Mouse (Mus musculus): ENCODE measurements around the gene Parp11. TPM values are rescaled to one million over a fixed set of nuclear protein-coding genes. Genes with fewer than 3 reads are reported as not detected.

Gene Parp11
- 35.3 and 38.8 TPM in 2 replicates for polyA plus RNA-seq (2016; fragmentation: Nextera tagmentation; extraction: Ambion mirVana)

DNA sequence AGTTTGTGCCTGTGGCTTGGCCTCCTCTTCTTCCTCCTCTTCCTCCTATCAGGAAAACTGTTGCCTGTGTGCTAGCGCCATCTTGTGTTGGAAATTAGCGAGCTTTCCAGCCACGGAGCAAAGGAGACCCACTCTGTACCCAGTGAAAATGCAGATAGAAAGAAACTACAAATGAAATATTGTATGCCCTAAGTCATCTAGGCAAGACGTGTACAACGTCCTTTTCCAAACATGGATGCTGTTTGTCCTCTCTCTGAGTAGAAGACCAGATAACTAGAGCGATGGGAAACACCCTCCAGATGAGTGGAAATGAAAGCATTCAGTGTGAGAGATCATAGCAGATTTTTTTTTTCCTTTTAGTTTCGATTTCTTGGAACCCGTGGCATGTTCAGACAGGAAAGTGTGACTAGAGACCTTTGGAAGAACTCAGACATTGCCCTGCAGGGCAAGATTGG, at the start of gene Parp11:
TSS of gene Parp11 (plus strand) at position 405 of the 455 bp plus-strand sequence.
- Histone ChIP-seq H3K36me3 (replicated peaks) (no peaks in the 10 kb centered on the region), H3K4me1 (peaks cover 66% of the 10 kb centered on the region), H3K4me3 (no peak within 1 kb of the TSS), H3K9me3 (no peaks in the 10 kb centered on the region), H3K27me3 (ENCODE audit: poor library complexity, severe bottlenecking) (peaks cover 18% of the 10 kb centered on the region), H3K27ac (peak within 1 kb of the TSS; percentile 53; the same call in 1 of the 2 replicates)
- 22% methylated on average over 8 of the region's 8 CpGs for WGBS
- DNase-seq (ENCODE audit: extremely low spot score, low spot score) = peak; percentile 67

DNA sequence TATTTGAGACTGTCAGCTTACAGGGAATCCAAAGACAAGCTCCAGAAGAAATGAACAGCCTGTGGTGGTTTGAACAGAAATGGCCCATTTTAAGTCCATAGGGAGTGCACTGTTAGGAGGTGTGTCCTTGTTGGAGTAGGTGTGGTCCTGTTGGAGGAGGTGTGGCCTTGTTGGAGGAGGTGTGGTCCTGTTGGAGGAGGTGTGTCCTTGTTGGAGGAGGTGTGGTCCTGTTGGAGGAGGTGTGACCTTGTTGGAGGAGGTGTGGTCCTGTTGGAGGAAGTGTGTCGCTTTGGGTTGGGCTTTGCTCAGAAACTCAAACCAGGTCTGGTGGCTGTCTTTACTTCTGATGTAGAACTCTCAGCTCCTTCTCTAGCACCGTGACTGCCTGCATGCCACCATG, 48.6 kb upstream of the Parp11 start:
- Histone ChIP-seq H3K27ac (no peak overlapping the region), H3K4me3 (no peak overlapping the region), H3K36me3 (replicated peaks) (no peaks in the 10 kb centered on the region), H3K9me3 (no peaks in the 10 kb centered on the region), H3K4me1 (peaks cover 26% of the 10 kb centered on the region), H3K27me3 (ENCODE audit: poor library complexity, severe bottlenecking) (no peaks in the 10 kb centered on the region)
- WGBS = 36% methylated on average over 2 of the region's 2 CpGs
- DNase-seq (ENCODE audit: extremely low spot score, low spot score) = no peak

DNA sequence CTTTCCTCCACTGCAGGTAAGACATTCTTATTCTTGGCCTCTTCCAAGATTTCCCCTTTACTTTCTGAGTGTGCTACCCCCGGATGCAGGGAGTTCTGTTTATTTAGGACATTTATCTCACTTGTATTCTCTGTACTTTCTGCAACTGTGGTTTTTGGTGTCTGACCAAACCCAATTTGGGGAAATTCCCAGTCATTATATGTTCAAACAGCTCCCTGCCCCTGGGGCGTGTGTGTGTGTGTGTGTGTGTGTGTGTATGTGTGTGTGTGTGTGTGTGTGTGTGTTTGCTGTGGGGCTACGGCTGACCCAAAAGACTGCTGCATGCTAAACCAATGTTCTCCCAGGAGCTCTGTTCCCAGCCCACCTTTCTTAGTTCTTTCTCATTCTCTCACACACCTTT, 45.2 kb upstream of the Parp11 start:
- no peak for DNase-seq (ENCODE audit: extremely low spot score, low spot score)
- Histone ChIP-seq H3K27me3 (ENCODE audit: poor library complexity, severe bottlenecking) (no peaks in the 10 kb centered on the region), H3K4me3 (no peak overlapping the region), H3K4me1 (peaks cover 39% of the 10 kb centered on the region), H3K27ac (no peak overlapping the region), H3K36me3 (replicated peaks) (no peaks in the 10 kb centered on the region), H3K9me3 (no peaks in the 10 kb centered on the region)
- WGBS = 72% methylated on average over 3 of the region's 3 CpGs

DNA sequence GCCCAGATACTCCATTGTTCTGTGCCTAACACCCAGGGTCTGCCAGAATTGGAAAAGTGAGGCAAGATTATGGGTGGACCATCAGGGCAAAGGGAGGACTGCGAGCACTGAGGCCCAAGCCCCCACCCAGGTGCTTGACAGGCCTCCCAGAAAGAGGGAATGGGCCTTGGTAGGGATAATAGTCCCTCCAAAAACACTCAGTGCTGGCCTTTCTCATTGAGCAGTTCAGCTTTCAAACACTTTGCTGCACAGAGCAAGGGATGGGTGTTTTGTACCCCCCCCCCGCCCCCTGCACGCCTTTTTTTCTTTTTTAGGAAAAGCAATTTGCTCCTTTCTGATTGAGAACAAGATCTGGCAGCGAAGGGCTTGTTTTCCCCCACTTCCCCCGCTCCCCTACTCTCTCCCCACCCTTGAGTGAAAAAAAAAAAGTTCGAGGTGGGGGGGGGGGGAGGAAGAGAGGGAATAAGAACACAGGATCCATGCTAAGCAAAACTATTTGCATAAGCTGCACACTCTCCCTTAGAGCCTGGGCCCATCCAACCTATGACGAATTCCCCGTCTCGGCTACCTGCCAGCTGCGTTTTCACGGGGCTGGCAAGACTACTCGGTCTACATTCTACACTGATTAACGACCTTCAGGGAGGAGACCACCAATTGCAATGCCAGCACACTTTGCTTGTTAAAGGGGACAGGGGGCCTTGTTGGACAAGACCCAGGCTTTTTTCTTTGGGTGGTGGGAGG, 42.4 kb upstream of the Parp11 start:
- 67% methylated on average over 13 of the region's 13 CpGs for WGBS
- Histone ChIP-seq H3K4me3 (no peak overlapping the region), H3K4me1 (peaks cover 47% of the 10 kb centered on the region), H3K36me3 (replicated peaks) (no peaks in the 10 kb centered on the region), H3K9me3 (no peaks in the 10 kb centered on the region), H3K27me3 (ENCODE audit: poor library complexity, severe bottlenecking) (no peaks in the 10 kb centered on the region), H3K27ac (peak overlapping the region; percentile 70)
- DNase-seq (ENCODE audit: extremely low spot score, low spot score) = no peak

GRCm38 (mm10) chr6:127405682-127406081, 41.0 kb upstream of the Parp11 start:
- H3K27ac ChIP-seq = peak overlapping the region; percentile 70
- peak; percentile 25 for DNase-seq (ENCODE audit: extremely low spot score, low spot score)
- no peak overlapping the region for H3K4me3 ChIP-seq

GRCm38 (mm10) chr6:127407742-127408141, 38.9 kb upstream of the Parp11 start:
- no peaks in the 10 kb centered on the region for H3K36me3 ChIP-seq (replicated peaks)
- no peaks in the 10 kb centered on the region for H3K9me3 ChIP-seq
- WGBS = 67% methylated on average over 4 of the region's 4 CpGs
- DNase-seq (ENCODE audit: extremely low spot score, low spot score) = no peak
- peaks cover 38% of the 10 kb centered on the region for H3K4me1 ChIP-seq
- 0 out of 2 replicates have a peak overlapping the region, but pooled peaks have one; percentile 44 for H3K27ac ChIP-seq
- H3K4me3 ChIP-seq = no peak overlapping the region
- H3K27me3 ChIP-seq (ENCODE audit: poor library complexity, severe bottlenecking) = no peaks in the 10 kb centered on the region

More at GRCm38 (mm10) chr6:127405682-127406081, 41.0 kb upstream of the Parp11 start:
- H3K4me1 ChIP-seq = peaks cover 46% of the 10 kb centered on the region
- no peaks in the 10 kb centered on the region for H3K36me3 ChIP-seq (replicated peaks)
- WGBS = 22% methylated on average over 7 of the region's 7 CpGs
- no peaks in the 10 kb centered on the region for H3K27me3 ChIP-seq (ENCODE audit: poor library complexity, severe bottlenecking)
- no peaks in the 10 kb centered on the region for H3K9me3 ChIP-seq

- Histone ChIP-seq H3K36me3 (replicated peaks) (no peaks in the 10 kb centered on the region), H3K4me1 (peaks cover 20% of the 10 kb centered on the region), H3K27me3 (ENCODE audit: poor library complexity, severe bottlenecking) (0 out of 2 replicates have a peak, but pooled peaks cover 4% of the 10 kb centered on the region), H3K9me3 (no peaks in the 10 kb centered on the region), H3K27ac (peak overlapping the region; percentile 72), H3K4me3 (no peak overlapping the region)
- WGBS = 56% methylated on average over 12 of the region's 12 CpGs
- DNase-seq (ENCODE audit: extremely low spot score, low spot score) = no peak
Measured at GRCm38 (mm10) chr6:127417525-127418184, 29.0 kb upstream of the Parp11 start.

- Histone ChIP-seq H3K4me3 (no peak overlapping the region), H3K9me3 (no peaks in the 10 kb centered on the region), H3K27ac (peak overlapping the region; percentile 72), H3K36me3 (replicated peaks) (no peaks in the 10 kb centered on the region), H3K4me1 (peaks cover 20% of the 10 kb centered on the region), H3K27me3 (ENCODE audit: poor library complexity, severe bottlenecking) (0 out of 2 replicates have a peak, but pooled peaks cover 4% of the 10 kb centered on the region)
- WGBS = 87% methylated on average over 2 of the region's 2 CpGs
- DNase-seq (ENCODE audit: extremely low spot score, low spot score) = no peak
Measured at GRCm38 (mm10) chr6:127418322-127418721, 28.3 kb upstream of the Parp11 start.

GRCm38 (mm10) chr6:127420115-127420514, 26.5 kb upstream of the Parp11 start:
- no peak overlapping the region for H3K27ac ChIP-seq
- peaks cover 20% of the 10 kb centered on the region for H3K4me1 ChIP-seq
- WGBS = 77% methylated on average over 2 of the region's 2 CpGs
- H3K9me3 ChIP-seq = no peaks in the 10 kb centered on the region
- DNase-seq (ENCODE audit: extremely low spot score, low spot score) = no peak
- no peak overlapping the region for H3K4me3 ChIP-seq
- H3K27me3 ChIP-seq (ENCODE audit: poor library complexity, severe bottlenecking) = 0 out of 2 replicates have a peak, but pooled peaks cover 4% of the 10 kb centered on the region
- H3K36me3 ChIP-seq (replicated peaks) = no peaks in the 10 kb centered on the region

DNA sequence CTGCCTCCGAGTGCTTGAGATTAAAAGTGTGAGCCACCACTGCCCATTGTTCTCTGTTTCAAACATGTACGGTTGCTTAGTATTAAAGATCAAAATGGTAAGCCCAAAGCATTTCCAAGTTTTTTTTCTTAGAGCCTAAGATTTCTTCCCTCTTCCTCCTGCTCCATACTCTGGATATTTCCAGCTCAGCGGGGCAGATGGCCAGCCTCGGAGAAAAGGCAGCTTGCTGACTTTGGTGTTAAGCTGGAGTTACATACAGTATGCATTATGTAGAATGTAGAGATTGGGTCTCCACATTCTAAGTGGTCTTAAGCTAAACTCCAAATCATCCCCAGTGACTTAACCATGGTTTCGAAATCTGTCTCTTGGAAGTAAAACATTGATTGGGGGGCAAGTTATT, 21.5 kb upstream of the Parp11 start:
- Histone ChIP-seq H3K36me3 (replicated peaks) (no peaks in the 10 kb centered on the region), H3K4me1 (no peaks in the 10 kb centered on the region; the same call in 1 of the 2 replicates), H3K4me3 (no peak overlapping the region), H3K9me3 (no peaks in the 10 kb centered on the region), H3K27ac (no peak overlapping the region), H3K27me3 (ENCODE audit: poor library complexity, severe bottlenecking) (no peaks in the 10 kb centered on the region)
- WGBS = 80% methylated on average over 5 of the region's 5 CpGs
- no peak for DNase-seq (ENCODE audit: extremely low spot score, low spot score)

DNA sequence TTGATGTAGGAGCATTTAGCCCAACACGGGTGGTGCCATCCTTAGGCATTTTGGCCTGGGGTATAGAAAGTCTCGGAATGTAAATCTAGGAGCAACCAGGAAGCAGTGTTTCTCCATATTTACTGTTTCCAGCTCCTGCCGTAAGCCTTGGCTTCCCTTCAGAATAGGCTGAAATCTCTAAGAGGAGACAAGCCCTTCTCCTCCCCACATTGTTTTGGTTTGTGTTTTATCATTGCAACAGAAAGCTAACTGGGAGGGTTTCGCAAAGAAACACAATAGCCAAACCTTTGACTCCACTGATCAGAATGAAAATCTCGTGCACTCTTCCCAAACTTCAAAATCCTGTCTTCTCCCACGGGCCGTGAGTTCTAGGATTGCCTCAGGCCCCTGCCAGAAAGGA, 15.9 kb upstream of the Parp11 start:
- 84% methylated on average over 7 of the region's 7 CpGs for WGBS
- H3K27ac ChIP-seq = no peak overlapping the region

DNA sequence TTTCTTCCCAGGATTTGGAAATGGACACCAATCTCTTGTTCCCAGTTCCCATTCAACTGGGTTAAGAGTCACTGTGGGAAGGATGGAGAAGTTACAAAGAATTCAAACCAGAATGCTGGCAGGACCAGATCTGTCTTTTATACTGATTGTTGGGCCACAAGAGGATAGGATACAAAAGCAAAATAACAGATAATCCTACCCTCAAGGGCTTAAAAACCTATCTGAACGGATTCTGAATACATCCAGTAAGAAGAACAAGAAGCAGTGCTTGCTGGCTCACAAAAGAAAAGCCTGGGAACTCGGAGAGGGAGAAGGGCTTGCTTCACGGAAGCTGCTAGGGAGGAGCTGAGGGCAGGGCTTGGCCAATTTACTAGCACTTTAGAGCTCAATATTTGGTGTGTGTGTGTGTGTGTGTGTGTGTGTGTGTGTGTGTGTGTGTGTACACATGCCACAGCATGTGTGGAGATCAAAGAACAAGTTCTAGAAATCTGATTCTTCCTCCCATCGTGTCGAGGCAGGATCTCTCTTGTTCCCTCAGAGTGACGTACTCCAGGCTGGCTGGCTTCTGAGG, 15.4 kb upstream of the Parp11 start:
- no peaks in the 10 kb centered on the region for H3K27me3 ChIP-seq (ENCODE audit: poor library complexity, severe bottlenecking)
- no peak overlapping the region for H3K4me3 ChIP-seq
- peaks cover 6% of the 10 kb centered on the region; the same call in 1 of the 2 replicates for H3K4me1 ChIP-seq
- 62% methylated on average over 6 of the region's 6 CpGs for WGBS
- DNase-seq (ENCODE audit: extremely low spot score, low spot score) = no peak
- H3K36me3 ChIP-seq (replicated peaks) = no peaks in the 10 kb centered on the region
- no peak overlapping the region for H3K27ac ChIP-seq
- no peaks in the 10 kb centered on the region for H3K9me3 ChIP-seq

More for the DNA sequence above, 15.9 kb upstream of the Parp11 start:
- Histone ChIP-seq H3K36me3 (replicated peaks) (no peaks in the 10 kb centered on the region), H3K9me3 (no peaks in the 10 kb centered on the region), H3K27me3 (ENCODE audit: poor library complexity, severe bottlenecking) (no peaks in the 10 kb centered on the region), H3K4me3 (no peak overlapping the region), H3K4me1 (peaks cover 6% of the 10 kb centered on the region; the same call in 1 of the 2 replicates)
- DNase-seq (ENCODE audit: extremely low spot score, low spot score) = no peak
